ENCODE assay signal across 8 mouse cellular contexts in genomic region chr7:144689136-144689535, GRCm38 (mm10).
DNase-seq lines count a peak whose midpoint lies in the region; ATAC-seq lines count a peak whose summit lies in the region.
"Had no signal": no experiment of that assay in that cellular context is flagged by ENCODE, and none has a peak within 500 bp of the region (broad histone marks: within the 10 kb centered on the region; RNA-seq: fewer than 3 reads in every experiment).

No protein-coding gene starts in this region.

- H3K4me3 ChIP-seq in hindbrain, embryonic 10.5 days = no peak overlapping the region
- H3K4me3 ChIP-seq in hindbrain, embryonic 13.5 days = no peak overlapping the region
- H3K4me3 ChIP-seq in embryonic facial prominence, embryonic 11.5 days (ENCODE audit: low read depth, low read length) = no peak overlapping the region
- no peak overlapping the region for H3K4me3 ChIP-seq in lung, embryonic 16.5 days (ENCODE audit: low read length)

- WGBS in hindbrain, embryonic 10.5 days = 69% methylated on average over 7 of the region's 7 CpGs
- WGBS in hindbrain, embryonic 13.5 days = 67% methylated on average over 7 of the region's 7 CpGs
- WGBS in embryonic facial prominence, embryonic 11.5 days = 35% methylated on average over 7 of the region's 7 CpGs
- WGBS in lung, embryonic 16.5 days = 27% methylated on average over 7 of the region's 7 CpGs

- H3K4me2 ChIP-seq in hindbrain, embryonic 13.5 days = no peak overlapping the region
- no peak overlapping the region for H3K4me2 ChIP-seq in embryonic facial prominence, embryonic 11.5 days (ENCODE audit: low read depth, low read length)
- H3K4me2 ChIP-seq in lung, embryonic 16.5 days (ENCODE audit: low read depth, low read length) = no peak overlapping the region

- peak overlapping the region; percentile 81 for H3K27ac ChIP-seq in hindbrain, embryonic 10.5 days
- no peak overlapping the region for H3K27ac ChIP-seq in hindbrain, embryonic 13.5 days
- no peak overlapping the region for H3K27ac ChIP-seq in embryonic facial prominence, embryonic 11.5 days (replicated peaks; ENCODE audit: low read depth, low read length)
- H3K27ac ChIP-seq in lung, embryonic 16.5 days (ENCODE audit: low read length) = peak overlapping the region; percentile 65

- ATAC-seq in hindbrain, embryonic 13.5 days (ENCODE audit: low FRiP score) = no peak
- ATAC-seq in embryonic facial prominence, embryonic 11.5 days (replicated peaks; ENCODE audit: insufficient number of reproducible peaks, low FRiP score, low TSS enrichment, low read depth) = no peak
- ATAC-seq in lung, embryonic 16.5 days (ENCODE audit: low read depth) = 0 out of 2 replicates have a peak, but pooled peaks have one; percentile 10

- H3K27me3 ChIP-seq in hindbrain, embryonic 10.5 days (ENCODE audit: insufficient read depth, poor library complexity, severe bottlenecking) = no peaks in the 10 kb centered on the region
- 0 out of 2 replicates have a peak, but pooled peaks cover 4% of the 10 kb centered on the region for H3K27me3 ChIP-seq in hindbrain, embryonic 13.5 days
- no peaks in the 10 kb centered on the region for H3K27me3 ChIP-seq in embryonic facial prominence, embryonic 11.5 days (ENCODE audit: control insufficient read depth, insufficient read depth, low read length)
- H3K27me3 ChIP-seq in lung, embryonic 16.5 days (ENCODE audit: control insufficient read depth, insufficient read depth, low read depth, low read length) = no peaks in the 10 kb centered on the region

- H3K4me1 ChIP-seq in hindbrain, embryonic 10.5 days (replicated peaks) = peaks cover 43% of the 10 kb centered on the region
- peaks cover 23% of the 10 kb centered on the region for H3K4me1 ChIP-seq in hindbrain, embryonic 13.5 days (replicated peaks)
- H3K4me1 ChIP-seq in embryonic facial prominence, embryonic 11.5 days (ENCODE audit: control insufficient read depth, insufficient read depth, low read length) = peaks cover 2% of the 10 kb centered on the region; the same call in 1 of the 2 replicates
- H3K4me1 ChIP-seq in lung, embryonic 16.5 days (replicated peaks; ENCODE audit: control insufficient read depth, insufficient read depth, low read length) = peaks cover 18% of the 10 kb centered on the region

- intact Hi-C loops in heart, postnatal 14 days (cut with DNase I) = no loop called here

- no peak overlapping the region for H3K9ac ChIP-seq in hindbrain, embryonic 13.5 days
- H3K9ac ChIP-seq in embryonic facial prominence, embryonic 11.5 days (replicated peaks; ENCODE audit: low read length) = no peak overlapping the region
- H3K9ac ChIP-seq in lung, embryonic 16.5 days (ENCODE audit: low read length) = no peak overlapping the region

- H3K9me3 ChIP-seq in hindbrain, embryonic 10.5 days = no peaks in the 10 kb centered on the region
- H3K9me3 ChIP-seq in hindbrain, embryonic 13.5 days = no peaks in the 10 kb centered on the region
- H3K9me3 ChIP-seq in embryonic facial prominence, embryonic 11.5 days (replicated peaks; ENCODE audit: control insufficient read depth, low read length) = no peaks in the 10 kb centered on the region
- no peaks in the 10 kb centered on the region for H3K9me3 ChIP-seq in lung, embryonic 16.5 days (ENCODE audit: control insufficient read depth, low read length)

- no peak for DNase-seq in hindbrain, embryonic 10.5 days (ENCODE audit: low spot score)
- DNase-seq in embryonic facial prominence, embryonic 11.5 days (ENCODE audit: low spot score) = peak; percentile 44
- DNase-seq in heart, postnatal 14 days = peak; percentile 19 to 26
- no peak for DNase-seq in adrenal gland, adult 18-20 months (ENCODE audit: low spot score in 2 of 2)
- no peak for DNase-seq in frontal cortex, postnatal 14 days (ENCODE audit: low spot score in 2 of 2)
- DNase-seq: cerebellum, adult 2 months had no signal

- H3K36me3 ChIP-seq in hindbrain, embryonic 10.5 days = no peaks in the 10 kb centered on the region
- H3K36me3 ChIP-seq in hindbrain, embryonic 13.5 days = no peaks in the 10 kb centered on the region
- H3K36me3 ChIP-seq in embryonic facial prominence, embryonic 11.5 days (replicated peaks; ENCODE audit: control insufficient read depth, insufficient read depth, low read depth, low read length) = no peaks in the 10 kb centered on the region
- no peaks in the 10 kb centered on the region for H3K36me3 ChIP-seq in lung, embryonic 16.5 days (ENCODE audit: control insufficient read depth, insufficient read depth, low read length)

Comparison
In these comparisons a context has a peak if more than half of its experiments do, and no peak if none do; other contexts are left out.
1. H3K27ac ChIP-seq: peak in hindbrain, embryonic 10.5 days (single experiment) and lung, embryonic 16.5 days (single experiment); none in hindbrain, embryonic 13.5 days (single experiment) and embryonic facial prominence, embryonic 11.5 days (single experiment).
2. DNase-seq: peak in embryonic facial prominence, embryonic 11.5 days (single experiment) and heart, postnatal 14 days (2 of 2); none in hindbrain, embryonic 10.5 days (single experiment), adrenal gland, adult 18-20 months (0 of 2) and frontal cortex, postnatal 14 days (0 of 2).